Mouse (Mus musculus) liver, embryonic 14.5 days (tissue): Measurements from ENCODE around the gene Tmc1. TPM values are rescaled to one million over a fixed set of nuclear protein-coding genes. Genes with fewer than 3 reads are reported as not detected.

Source experiments
- ATAC-seq: fragments of 200-750 bp; cut with Nextera tagmentation; 2 replicates; pipeline ENCODE4 v1.8.0; 2017; ENCODE audit warnings: moderate number of reproducible peaks, mild to moderate bottlenecking, moderate library complexity; ENCODE audit not compliant: insufficient read depth
- DNase-seq, 3 experiments: peaks; one replicate each; pipeline ENCODE4 v3.0.0-alpha.2; 2012 to 2013; ENCODE audit warnings: low read depth in 3 of 3, low spot score in 3 of 3
- H3K27ac ChIP-seq: fragments of 300-500 bp; sonication (generic); 2 replicates; pipeline ENCODE4 v1.5.1; 2014; ENCODE audit warnings: moderate library complexity, mild to moderate bottlenecking, control low read depth, inconsistent platforms
- H3K27me3 ChIP-seq: fragments of 300-500 bp; sonication (generic); 2 replicates; pipeline ENCODE4 v1.6.1; 2014; ENCODE audit warnings: mild to moderate bottlenecking, low read length, moderate library complexity; ENCODE audit not compliant: control insufficient read depth, insufficient read depth
- H3K36me3 ChIP-seq: fragments of 300-500 bp; sonication (generic); replicated peaks from 2 replicates; pipeline ENCODE4 v1.6.1; 2014; ENCODE audit warnings: low read depth; ENCODE audit not compliant: control insufficient read depth, insufficient read depth
- H3K4me1 ChIP-seq, 2 experiments: fragments of 200-500 bp in 1 of 2; fragments of 300-500 bp in 1 of 2; sonication (generic) in 1 of 2; replicated peaks; 2 replicates each; pipeline ENCODE4 v1.6.1; 2012 to 2014; ENCODE audit warnings: antibody characterized with exemption in 1 of 2, inconsistent platforms in 1 of 2, low read length in 1 of 2; ENCODE audit not compliant: control insufficient read depth in 2 of 2, insufficient read depth in 2 of 2
- H3K4me2 ChIP-seq: fragments of 300-500 bp; sonication (generic); 2 replicates; pipeline ENCODE4 v1.6.1; 2014; ENCODE audit warnings: low read depth, mild to moderate bottlenecking, control low read depth, moderate library complexity
- H3K4me3 ChIP-seq, 2 experiments: fragments of 200-500 bp in 1 of 2; fragments of 300-500 bp in 1 of 2; sonication (generic) in 1 of 2; 2 replicates each; pipeline ENCODE4 v1.5.1; 2012 to 2014; ENCODE audit warnings: low read depth in 2 of 2, low read length in 2 of 2, mild to moderate bottlenecking in 2 of 2, control low read depth in 1 of 2, inconsistent platforms in 1 of 2, moderate library complexity in 1 of 2; ENCODE audit not compliant: insufficient read depth in 1 of 2
- H3K9ac ChIP-seq: fragments of 300-500 bp; sonication (generic); replicated peaks from 2 replicates; pipeline ENCODE4 v1.6.1; 2014; ENCODE audit warnings: mild to moderate bottlenecking, control low read depth, moderate library complexity
- H3K9me3 ChIP-seq: fragments of 300-500 bp; sonication (generic); 2 replicates; pipeline ENCODE4 v1.6.1; 2016; ENCODE audit warnings: low read length, mixed read lengths; ENCODE audit not compliant: control insufficient read depth
- CTCF ChIP-seq: IDR thresholded peaks from 2 replicates; pipeline ENCODE4 v1.5.1; 2016; ENCODE audit warnings: antibody characterized with exemption, low read depth, control low read depth
- EP300 ChIP-seq: IDR thresholded peaks from 2 replicates; pipeline ENCODE4 v1.6.1; 2016; ENCODE audit warnings: antibody characterized with exemption, low read depth
- WGBS: fragments of 180-500 bp; shearing (Covaris S2); extraction: QIAGEN DNeasy Blood & Tissue Kit; methylation state at CpG from one replicate; pipeline ENCODE4 v1.1.7; 2014; ENCODE audit not compliant: insufficient replicate concordance; 5-methylcytosine and 5-hydroxymethylcytosine counted together
- polyA plus RNA-seq, 2 experiments: library from polyadenylated mRNA; depleted of rRNA in 1 of 2; stranded (reverse) in 1 of 2; unstranded in 1 of 2; fragments of >200 nt; fragmentation: Nextera tagmentation in 1 of 2; extraction: Ambion mirVana in 1 of 2; gene quantifications; 2 replicates each; pipeline versions ENCODE4 v1.2.1 to v1.2.3; 2012 to 2014

Tmc1 gene
- polyA plus RNA-seq, 2 experiments: 0.04 TPM; not detected in 1

- H3K36me3 ChIP-seq: no peaks in the 10 kb centered on the region
- WGBS: 46% methylated on average over 5 of the region's 5 CpGs
- H3K4me2 ChIP-seq: no peak overlapping the region
- H3K9me3 ChIP-seq: no peaks in the 10 kb centered on the region
- H3K4me1 ChIP-seq: no peaks in the 10 kb centered on the region
- DNase-seq (no peak), ATAC-seq (no peak)
- H3K4me3 ChIP-seq: no peak overlapping the region
- no peak for TF ChIP-seq CTCF
- no peak for TF ChIP-seq EP300
- no peak overlapping the region for H3K9ac ChIP-seq
- H3K27ac ChIP-seq: no peak overlapping the region
- H3K27me3 ChIP-seq: no peaks in the 10 kb centered on the region
Measured at GRCm38 (mm10) chr19:20910356-20910755, 43.6 kb downstream of the Tmc1 start.

GRCm38 (mm10) chr19:20881205-20881604, 72.8 kb downstream of the Tmc1 start:
- H3K9ac ChIP-seq: no peak overlapping the region
- no peak overlapping the region for H3K27ac ChIP-seq
- no peak for TF ChIP-seq CTCF
- H3K27me3 ChIP-seq: no peaks in the 10 kb centered on the region
- no peak overlapping the region for H3K4me3 ChIP-seq
- DNase-seq: no peak
- no peaks in the 10 kb centered on the region for H3K9me3 ChIP-seq
- no peaks in the 10 kb centered on the region for H3K36me3 ChIP-seq
- no peak for ATAC-seq
- H3K4me1 ChIP-seq: no peaks in the 10 kb centered on the region
- no peak overlapping the region for H3K4me2 ChIP-seq
- 12% methylated on average over 2 of the region's 2 CpGs for WGBS

- TF ChIP-seq CTCF (no peak), EP300 (no peak)
- Histone ChIP-seq H3K4me1 (no peaks in the 10 kb centered on the region), H3K9me3 (no peaks in the 10 kb centered on the region), H3K4me3 (no peak overlapping the region), H3K36me3 (no peaks in the 10 kb centered on the region), H3K4me2 (no peak overlapping the region), H3K9ac (no peak overlapping the region), H3K27me3 (no peaks in the 10 kb centered on the region), H3K27ac (no peak overlapping the region)
- DNase-seq (no peak), ATAC-seq (no peak)
- WGBS: 25% methylated on average over 4 of the region's 4 CpGs
Measured at GRCm38 (mm10) chr19:20875881-20876280, 78.1 kb downstream of the Tmc1 start.

GRCm38 (mm10) chr19:20861779-20862178, 92.2 kb downstream of the Tmc1 start:
- TF ChIP-seq EP300: no peak
- TF ChIP-seq CTCF: no peak
- Histone ChIP-seq H3K4me2 (no peak overlapping the region), H3K4me3 (no peak overlapping the region), H3K4me1 (no peaks in the 10 kb centered on the region), H3K36me3 (no peaks in the 10 kb centered on the region), H3K27ac (no peak overlapping the region), H3K9me3 (no peaks in the 10 kb centered on the region), H3K27me3 (no peaks in the 10 kb centered on the region), H3K9ac (no peak overlapping the region)
- ATAC-seq (no peak), DNase-seq (no peak)
- WGBS: 56% methylated on average over 4 of the region's 4 CpGs

GRCm38 (mm10) chr19:20860270-20860669, 93.7 kb downstream of the Tmc1 start:
- Histone ChIP-seq H3K36me3 (no peaks in the 10 kb centered on the region), H3K9ac (no peak overlapping the region), H3K27ac (no peak overlapping the region), H3K4me2 (no peak overlapping the region), H3K9me3 (no peaks in the 10 kb centered on the region), H3K4me1 (no peaks in the 10 kb centered on the region), H3K4me3 (no peak overlapping the region), H3K27me3 (no peaks in the 10 kb centered on the region)
- 59% methylated on average over 1 of the region's 1 CpGs for WGBS
- no peak for TF ChIP-seq CTCF
- no peak for TF ChIP-seq EP300
- no peak for DNase-seq
- no peak for ATAC-seq

- TF ChIP-seq CTCF: no peak
- no peak for TF ChIP-seq EP300
- Histone ChIP-seq H3K9me3 (no peaks in the 10 kb centered on the region), H3K36me3 (no peaks in the 10 kb centered on the region), H3K27me3 (no peaks in the 10 kb centered on the region), H3K27ac (no peak overlapping the region), H3K4me3 (no peak overlapping the region), H3K4me1 (no peaks in the 10 kb centered on the region), H3K9ac (no peak overlapping the region), H3K4me2 (no peak overlapping the region)
- DNase-seq: no peak
- ATAC-seq: no peak
Measured at GRCm38 (mm10) chr19:20857819-20858218, 96.2 kb downstream of the Tmc1 start.
